Mouse (Mus musculus) lung, embryonic 14.5 days (tissue): ENCODE measurements at regions not wholly inside any gene's neighbourhood (a gene's known extent, or its start where the extent isn't known, plus 50 kb on each side); places are given as distances from the start of the nearest gene placed in this dataset.

Experiments used
- ATAC-seq: fragments of 200-750 bp; cut with Nextera tagmentation; 2 replicates; pipeline ENCODE4 v1.8.0; 2017; ENCODE audit warnings: mild to moderate bottlenecking, moderate TSS enrichment, moderate library complexity; ENCODE audit not compliant: insufficient read depth
- DNase-seq: peaks from one replicate; pipeline ENCODE4 v3.0.0-alpha.2; 2015
- H3K27ac ChIP-seq: fragments of 300-500 bp; sonication (generic); 2 replicates; pipeline ENCODE4 v1.5.1; 2014; ENCODE audit warnings: low read depth, mild to moderate bottlenecking, moderate library complexity
- H3K27me3 ChIP-seq: fragments of 300-500 bp; sonication (generic); 2 replicates; pipeline ENCODE4 v1.6.1; 2014; ENCODE audit warnings: low read length, control low read depth; ENCODE audit not compliant: insufficient read depth
- H3K36me3 ChIP-seq: fragments of 300-500 bp; sonication (generic); 2 replicates; pipeline ENCODE4 v1.6.1; 2014; ENCODE audit warnings: control low read depth; ENCODE audit not compliant: insufficient read depth
- H3K4me1 ChIP-seq: fragments of 300-500 bp; sonication (generic); 2 replicates; pipeline ENCODE4 v1.6.1; 2014; ENCODE audit warnings: antibody characterized with exemption, control low read depth; ENCODE audit not compliant: insufficient read depth
- H3K4me2 ChIP-seq: fragments of 300-500 bp; sonication (generic); 2 replicates; pipeline ENCODE4 v1.6.1; 2014; ENCODE audit warnings: mild to moderate bottlenecking
- H3K4me3 ChIP-seq: fragments of 300-500 bp; sonication (generic); 2 replicates; pipeline ENCODE4 v1.5.1; 2014; ENCODE audit warnings: low read depth, low read length
- H3K9ac ChIP-seq: fragments of 300-500 bp; sonication (generic); 2 replicates; pipeline ENCODE4 v1.6.1; 2014
- H3K9me3 ChIP-seq: fragments of 300-500 bp; sonication (generic); 2 replicates; pipeline ENCODE4 v1.6.1; 2016; ENCODE audit warnings: low read depth, low read length, control low read depth
- CTCF ChIP-seq: IDR thresholded peaks from 2 replicates; pipeline ENCODE4 v1.5.1; 2016; ENCODE audit warnings: antibody characterized with exemption, low read depth
- WGBS: fragments of 180-500 bp; shearing (Covaris S2); extraction: QIAGEN DNeasy Blood & Tissue Kit; methylation state at CpG from one replicate; pipeline ENCODE4 v1.1.7; 2014; 5-methylcytosine and 5-hydroxymethylcytosine counted together

DNA sequence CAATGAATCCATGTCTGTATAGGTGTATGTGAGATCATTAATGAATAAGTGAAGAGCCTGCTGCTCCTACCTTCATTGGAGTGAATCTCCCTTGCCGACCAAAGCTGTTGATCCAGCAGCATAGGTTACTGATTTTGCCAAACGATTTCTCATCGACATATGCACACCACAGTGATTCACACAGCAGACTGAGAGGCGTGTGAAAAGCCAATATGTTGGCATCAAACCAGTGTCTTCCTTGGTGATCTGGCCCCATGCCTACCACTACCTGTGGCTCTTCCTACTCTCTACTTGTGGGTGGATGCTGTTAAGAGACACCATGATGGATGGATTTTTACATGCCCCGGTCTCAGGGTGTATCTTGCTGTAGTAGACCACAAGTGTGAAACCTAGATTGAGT lies 258.3 kb downstream of the Samd5 start:
- H3K36me3 ChIP-seq: no peaks in the 10 kb centered on the region

DNA sequence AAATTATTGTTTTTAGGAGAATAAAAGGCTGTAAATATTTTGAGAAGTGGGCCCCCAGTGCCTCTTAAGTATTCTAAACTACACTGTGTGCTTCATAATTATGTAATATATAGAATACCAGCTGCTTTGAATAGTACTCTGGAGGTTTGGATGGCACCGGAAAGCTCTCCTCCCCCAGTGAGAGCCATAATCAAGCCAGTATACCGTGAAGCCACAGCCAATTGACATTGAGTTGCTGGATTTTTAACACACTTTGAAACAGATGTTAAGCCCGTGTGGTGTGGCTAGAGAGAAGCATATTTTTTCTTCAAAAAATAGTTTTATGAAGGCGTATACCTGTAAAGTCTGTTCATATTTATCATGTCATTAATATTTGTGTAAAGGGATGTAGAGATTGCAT lies 268.9 kb downstream of the Samd5 start:
- 80% methylated on average over 4 of the region's 4 CpGs for WGBS
- no peak for ATAC-seq

More for the DNA sequence above, 258.3 kb downstream of the Samd5 start:
- no peak overlapping the region for H3K4me3 ChIP-seq
- DNase-seq (no peak), ATAC-seq (no peak)
- H3K27ac ChIP-seq: no peak overlapping the region
- H3K4me2 ChIP-seq: no peak overlapping the region
- H3K27me3 ChIP-seq: no peaks in the 10 kb centered on the region
- TF ChIP-seq CTCF: no peak
- WGBS: 88% methylated on average over 5 of the region's 5 CpGs
- no peaks in the 10 kb centered on the region for H3K9me3 ChIP-seq
- H3K4me1 ChIP-seq: no peaks in the 10 kb centered on the region
- H3K9ac ChIP-seq: no peak overlapping the region

DNA sequence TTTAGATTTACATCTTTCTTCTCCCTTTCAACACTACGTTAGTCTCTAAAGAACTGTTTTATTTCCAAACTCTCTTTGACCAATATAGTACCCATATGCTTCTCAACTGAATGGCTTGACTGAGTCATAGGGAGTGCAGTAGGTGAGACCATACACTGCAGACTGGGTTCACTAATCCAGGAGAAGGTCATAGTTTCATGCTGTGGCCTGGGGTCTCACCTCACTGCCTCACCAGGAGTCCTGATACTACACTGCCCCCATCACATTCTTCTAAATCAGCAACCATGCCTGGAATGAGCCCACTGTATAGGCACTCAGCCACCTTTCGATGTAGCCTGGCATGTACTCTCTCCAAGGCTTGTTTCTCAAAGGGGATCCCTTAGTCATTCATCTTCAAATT lies 269.6 kb downstream of the Samd5 start:
- H3K27ac ChIP-seq: no peak overlapping the region
- H3K4me1 ChIP-seq: no peaks in the 10 kb centered on the region
- H3K4me3 ChIP-seq: no peak overlapping the region
- DNase-seq: no peak
- H3K9ac ChIP-seq: no peak overlapping the region
- H3K4me2 ChIP-seq: no peak overlapping the region
- no peaks in the 10 kb centered on the region for H3K36me3 ChIP-seq
- 87% methylated on average over 2 of the region's 2 CpGs for WGBS
- H3K27me3 ChIP-seq: no peaks in the 10 kb centered on the region
- no peaks in the 10 kb centered on the region for H3K9me3 ChIP-seq
- no peak for TF ChIP-seq CTCF
- no peak for ATAC-seq

More for the DNA sequence above, 268.9 kb downstream of the Samd5 start:
- H3K4me2 ChIP-seq: no peak overlapping the region
- H3K27me3 ChIP-seq: no peaks in the 10 kb centered on the region
- H3K4me1 ChIP-seq: no peaks in the 10 kb centered on the region
- no peak overlapping the region for H3K4me3 ChIP-seq
- no peak for TF ChIP-seq CTCF
- H3K9ac ChIP-seq: no peak overlapping the region
- DNase-seq: no peak
- H3K36me3 ChIP-seq: no peaks in the 10 kb centered on the region
- no peak overlapping the region for H3K27ac ChIP-seq
- no peaks in the 10 kb centered on the region for H3K9me3 ChIP-seq

DNA sequence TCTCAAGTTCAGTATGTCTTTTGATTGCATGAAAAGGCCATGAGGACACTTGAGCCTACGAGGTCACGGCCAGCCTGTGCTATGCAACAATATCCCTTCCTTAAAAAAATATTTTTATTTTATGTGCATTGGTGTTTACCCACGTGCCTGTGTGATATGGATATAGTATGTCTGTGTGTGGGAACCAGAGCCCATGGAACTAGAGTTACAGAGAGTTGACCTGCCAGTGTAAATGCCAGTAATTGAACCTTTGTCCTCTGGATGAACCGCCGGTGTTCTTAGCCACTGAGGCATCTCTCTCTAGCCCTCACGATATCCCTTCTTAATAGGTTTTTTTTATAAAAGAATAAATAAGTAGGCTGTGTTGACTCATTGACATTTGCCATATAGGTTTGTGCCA lies 270.0 kb downstream of the Samd5 start:
- Histone ChIP-seq H3K27me3 (no peaks in the 10 kb centered on the region), H3K9me3 (no peaks in the 10 kb centered on the region), H3K4me3 (no peak overlapping the region), H3K4me2 (no peak overlapping the region), H3K27ac (no peak overlapping the region), H3K36me3 (no peaks in the 10 kb centered on the region), H3K4me1 (no peaks in the 10 kb centered on the region), H3K9ac (no peak overlapping the region)
- no peak for DNase-seq
- ATAC-seq: no peak
- TF ChIP-seq CTCF: no peak
- 80% methylated on average over 6 of the region's 6 CpGs for WGBS

DNA sequence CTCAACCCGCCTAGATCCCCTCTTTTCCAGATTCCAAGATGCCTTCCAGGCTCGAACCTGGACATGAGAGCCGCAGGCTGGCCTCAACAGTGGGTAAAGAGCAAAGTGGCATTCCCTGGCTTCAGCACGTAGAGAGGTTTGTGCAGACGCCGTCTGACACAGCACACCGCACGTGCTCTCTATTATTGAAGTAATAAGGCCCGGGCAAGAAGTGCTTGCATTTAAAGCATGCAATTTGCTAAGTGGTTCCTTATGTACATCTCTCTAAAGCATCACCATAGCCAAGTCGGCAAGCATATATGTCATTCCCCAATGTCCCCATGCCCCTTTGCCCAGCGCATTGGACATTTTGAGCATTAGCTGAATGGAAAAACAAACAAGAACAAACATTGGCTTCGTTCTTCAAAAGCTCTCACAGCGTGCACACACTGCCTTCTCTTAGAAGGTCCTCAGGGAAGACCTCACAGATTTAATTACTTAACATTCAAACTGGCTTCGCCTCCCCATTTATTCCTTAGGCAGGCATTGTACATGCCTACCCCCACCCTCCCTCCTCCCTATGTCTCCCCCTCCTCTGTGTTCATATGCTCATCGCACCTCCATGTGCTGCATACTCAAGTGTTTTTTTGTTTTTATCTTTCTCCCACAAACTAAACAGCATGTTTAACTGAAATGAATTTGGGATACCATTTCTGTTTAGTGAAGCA lies 273.9 kb downstream of the Samd5 start:
- no peaks in the 10 kb centered on the region for H3K36me3 ChIP-seq
- no peak for ATAC-seq
- no peak overlapping the region for H3K27ac ChIP-seq
- H3K4me3 ChIP-seq: no peak overlapping the region
- DNase-seq: no peak
- no peak overlapping the region for H3K4me2 ChIP-seq
- no peaks in the 10 kb centered on the region for H3K4me1 ChIP-seq
- H3K9me3 ChIP-seq: no peaks in the 10 kb centered on the region
- H3K9ac ChIP-seq: no peak overlapping the region
- H3K27me3 ChIP-seq: no peaks in the 10 kb centered on the region
- 74% methylated on average over 15 of the region's 15 CpGs for WGBS
- TF ChIP-seq CTCF: no peak

DNA sequence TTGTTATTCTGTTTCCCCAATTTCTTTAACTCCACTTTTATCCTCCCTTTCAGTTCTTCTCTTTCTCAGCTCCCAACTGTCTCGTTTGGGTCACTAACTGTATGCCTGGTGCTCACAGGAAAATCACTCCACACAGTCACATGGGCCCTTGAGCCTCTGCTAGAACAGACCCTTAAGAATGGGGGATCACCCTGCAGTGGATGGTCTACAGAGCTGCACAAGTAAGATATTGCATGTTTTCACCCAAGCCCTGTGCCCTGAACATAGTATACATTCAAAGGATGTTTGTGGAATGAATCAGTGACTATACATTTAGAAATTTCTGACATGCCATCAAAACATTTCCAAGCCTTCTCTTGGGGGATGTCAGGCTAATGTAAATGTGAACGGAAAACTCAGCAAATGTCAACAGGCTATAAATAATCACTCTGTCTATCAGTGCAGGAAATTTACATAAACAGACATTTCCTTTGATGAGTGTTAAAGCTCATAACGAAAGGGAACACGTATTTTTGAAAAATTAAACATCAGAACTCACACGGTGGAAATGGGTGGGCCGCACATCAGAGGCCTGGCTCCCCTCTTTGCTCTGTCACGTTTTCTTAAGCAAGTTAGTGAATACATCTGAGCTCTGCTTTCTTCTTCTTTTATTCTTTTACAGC lies 297.4 kb downstream of the Samd5 start:
- H3K36me3 ChIP-seq: no peaks in the 10 kb centered on the region
- 23% methylated on average over 7 of the region's 7 CpGs for WGBS
- no peak overlapping the region for H3K4me2 ChIP-seq
- no peak for TF ChIP-seq CTCF
- DNase-seq (peak; percentile 67), ATAC-seq (peak; percentile 79; the same call in 1 of the 2 replicates)
- H3K9me3 ChIP-seq: no peaks in the 10 kb centered on the region
- H3K4me1 ChIP-seq: no peaks in the 10 kb centered on the region
- no peaks in the 10 kb centered on the region for H3K27me3 ChIP-seq
- H3K9ac ChIP-seq: no peak overlapping the region
- H3K4me3 ChIP-seq: no peak overlapping the region
- H3K27ac ChIP-seq: no peak overlapping the region

DNA sequence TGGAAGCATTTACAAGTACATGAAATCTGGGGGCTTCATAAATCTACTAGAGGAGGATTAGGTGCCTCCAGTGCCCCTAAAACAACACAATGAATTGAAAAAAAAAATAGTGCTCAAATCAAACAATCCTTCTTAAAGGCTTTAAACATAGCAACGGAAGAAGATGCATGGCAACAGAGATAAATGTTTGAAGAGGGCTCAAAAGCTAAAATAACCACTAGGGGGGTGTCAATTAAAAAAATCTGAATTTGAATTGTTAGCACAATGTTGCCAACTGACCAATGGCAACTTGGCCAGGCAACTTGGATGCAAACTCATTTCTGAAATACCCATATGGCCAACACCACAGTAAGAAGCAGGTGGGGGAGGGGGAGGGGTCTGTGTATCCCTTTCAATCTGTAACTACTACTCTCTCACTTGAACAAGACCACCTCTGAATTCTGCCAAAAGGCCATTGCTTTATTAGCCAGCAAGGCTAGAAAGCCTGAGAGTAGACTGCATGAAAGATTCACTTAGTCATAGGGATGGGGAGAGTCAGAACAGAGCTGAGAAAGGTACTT lies 312.6 kb downstream of the Samd5 start:
- Histone ChIP-seq H3K9me3 (no peaks in the 10 kb centered on the region), H3K27me3 (no peaks in the 10 kb centered on the region), H3K4me3 (no peak overlapping the region), H3K36me3 (no peaks in the 10 kb centered on the region), H3K27ac (no peak overlapping the region), H3K9ac (no peak overlapping the region), H3K4me1 (no peaks in the 10 kb centered on the region), H3K4me2 (no peak overlapping the region)
- WGBS: 58% methylated on average over 1 of the region's 1 CpGs
- no peak for TF ChIP-seq CTCF
- no peak for DNase-seq
- ATAC-seq: no peak
